Mouse (Mus musculus): ENCODE results near the gene Galk2.

Galk2 gene

GRCm38 (mm10) chr2:125941111-125941785, 82.3 kb downstream of the Galk2 start:
- DNase-seq (ENCODE audit: low read depth, low spot score): no peak

GRCm38 (mm10) chr2:125943301-125943700, 84.4 kb downstream of the Galk2 start:
- no peak for DNase-seq (ENCODE audit: low read depth, low spot score)

GRCm38 (mm10) chr2:125948195-125948594, 89.3 kb downstream of the Galk2 start:
- DNase-seq (ENCODE audit: low read depth, low spot score): no peak

- no peak for DNase-seq (ENCODE audit: low read depth, low spot score)
Measured at GRCm38 (mm10) chr2:125968811-125969210, 109.9 kb downstream of the Galk2 start.

GRCm38 (mm10) chr2:125973207-125973606, 114.3 kb downstream of the Galk2 start:
- no peak for DNase-seq (ENCODE audit: low read depth, low spot score)

- DNase-seq (ENCODE audit: low read depth, low spot score): no peak
Measured at GRCm38 (mm10) chr2:125975206-125975605, 116.3 kb downstream of the Galk2 start.

GRCm38 (mm10) chr2:125975808-125976345, 117.0 kb downstream of the Galk2 start:
- DNase-seq (ENCODE audit: low read depth, low spot score): no peak

GRCm38 (mm10) chr2:126002291-126002690, 143.4 kb downstream of the Galk2 start:
- DNase-seq (ENCODE audit: low read depth, low spot score): no peak

- peak; percentile 58 for DNase-seq (ENCODE audit: low read depth, low spot score)
Measured at GRCm38 (mm10) chr2:126006088-126006487, 147.2 kb downstream of the Galk2 start.

GRCm38 (mm10) chr2:126006742-126007141, 147.8 kb downstream of the Galk2 start:
- no peak for DNase-seq (ENCODE audit: low read depth, low spot score)

- DNase-seq (ENCODE audit: low read depth, low spot score): no peak
Measured at GRCm38 (mm10) chr2:126014989-126015710, 156.2 kb downstream of the Galk2 start.

- no peak for DNase-seq (ENCODE audit: low read depth, low spot score)
Measured at GRCm38 (mm10) chr2:126015763-126016473, 157.0 kb downstream of the Galk2 start.

- DNase-seq (ENCODE audit: low read depth, low spot score): no peak
Measured at GRCm38 (mm10) chr2:126031186-126031900, 172.4 kb downstream of the Galk2 start.

- DNase-seq (ENCODE audit: low read depth, low spot score): peak; percentile 9
Measured at GRCm38 (mm10) chr2:126033114-126033972, 174.4 kb downstream of the Galk2 start.
